Mouse (Mus musculus) kidney, postnatal 36 days (tissue): Measurements from ENCODE around the gene Pcmt1.
"Not testable (repeated sequence)": the region's sequence is repeated elsewhere in the genome, so short reads cannot be mapped to it uniquely, and the experiment has no call there.

Source experiments
- DNase-seq, 2 experiments: peaks; one replicate each; pipeline ENCODE4 v3.0.0; 2021 to 2022; ENCODE audit warnings: mixed read lengths in 2 of 2

Gene Pcmt1

DNA sequence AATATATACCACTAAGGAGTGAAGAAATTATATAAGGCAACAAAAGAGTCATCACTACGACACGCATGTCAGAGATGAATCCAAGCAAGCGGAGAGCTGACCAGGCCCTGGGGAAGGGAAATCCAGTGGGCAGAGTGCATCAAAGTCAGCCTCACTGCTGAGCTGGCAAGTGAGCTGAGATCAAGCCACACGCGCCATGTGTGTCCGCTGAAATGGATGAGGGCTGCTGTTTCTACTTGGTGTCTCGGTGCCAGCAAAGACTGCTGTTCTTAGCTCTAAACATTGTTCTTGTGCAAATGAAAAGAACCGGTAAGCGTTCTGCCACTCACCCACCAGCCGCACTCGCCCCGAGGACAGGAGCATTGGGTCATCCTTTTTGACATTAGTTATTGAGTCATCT, 40.6 kb downstream of the Pcmt1 start:
- no peak for DNase-seq

GRCm38 (mm10) chr10:7630951-7631720, 49.8 kb downstream of the Pcmt1 start:
- DNase-seq = no peak

DNA sequence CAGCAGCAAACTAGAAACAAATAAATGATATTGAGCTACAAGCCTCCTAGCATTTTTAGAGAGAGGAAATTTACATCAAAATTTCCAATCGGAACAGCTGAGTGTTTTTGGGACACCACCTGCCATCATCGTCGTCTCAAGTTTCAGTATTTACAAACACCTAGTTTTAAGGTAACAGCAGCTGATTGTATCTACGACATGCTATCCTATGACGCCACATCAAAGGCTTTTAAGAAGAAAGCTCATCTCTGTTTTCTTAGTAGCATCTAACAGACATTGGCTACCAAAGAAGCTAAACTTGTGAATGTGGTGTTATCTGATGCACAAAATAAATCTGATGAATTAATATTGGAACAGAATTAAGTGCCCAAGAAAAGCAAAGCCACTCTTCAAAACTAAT, 50.6 kb downstream of the Pcmt1 start:
- DNase-seq = no peak

DNA sequence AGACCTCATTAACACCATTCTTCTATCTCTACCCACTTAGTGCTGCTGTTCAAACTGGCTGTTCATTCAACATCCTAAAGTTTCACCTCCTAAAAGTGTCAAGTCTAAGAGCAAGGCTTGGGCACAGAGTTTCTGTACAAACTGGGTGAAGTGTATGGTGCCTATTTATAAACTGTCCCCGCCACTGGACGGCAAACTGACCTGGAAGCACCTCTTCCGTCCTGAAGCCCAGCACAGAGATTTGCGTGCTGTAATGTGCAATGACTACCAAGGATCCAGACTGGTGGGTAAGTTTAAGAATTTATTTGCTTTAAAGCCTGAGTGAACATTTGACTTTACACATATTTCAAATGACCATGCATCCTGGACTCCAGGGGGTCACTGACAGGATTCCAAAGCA, 51.8 kb downstream of the Pcmt1 start:
- no peak for DNase-seq

- DNase-seq = no peak
These were observed 56.9 kb downstream of the Pcmt1 start for GRCm38 (mm10) chr10:7623861-7624518.

GRCm38 (mm10) chr10:7622378-7622777, 58.6 kb downstream of the Pcmt1 start:
- DNase-seq = no peak

- no peak for DNase-seq
These were observed 60.2 kb downstream of the Pcmt1 start for GRCm38 (mm10) chr10:7620723-7621122.

DNA sequence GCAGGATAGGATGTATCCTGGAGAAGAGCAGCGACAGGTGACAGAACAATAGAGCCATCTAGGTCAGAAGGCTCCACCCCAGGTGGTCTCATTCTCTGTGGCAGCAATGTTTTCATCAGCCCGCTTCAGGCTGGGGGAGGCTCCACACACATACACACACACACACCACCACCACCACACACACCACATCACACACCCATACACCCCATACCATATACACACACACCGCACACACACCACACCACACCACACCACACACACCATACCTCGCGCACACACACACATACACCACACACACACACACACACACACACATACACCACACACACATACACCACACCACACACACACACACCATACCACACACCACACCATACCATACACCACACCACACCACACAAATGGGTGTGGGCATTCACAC, 61.1 kb downstream of the Pcmt1 start:
- DNase-seq = no peak

DNA sequence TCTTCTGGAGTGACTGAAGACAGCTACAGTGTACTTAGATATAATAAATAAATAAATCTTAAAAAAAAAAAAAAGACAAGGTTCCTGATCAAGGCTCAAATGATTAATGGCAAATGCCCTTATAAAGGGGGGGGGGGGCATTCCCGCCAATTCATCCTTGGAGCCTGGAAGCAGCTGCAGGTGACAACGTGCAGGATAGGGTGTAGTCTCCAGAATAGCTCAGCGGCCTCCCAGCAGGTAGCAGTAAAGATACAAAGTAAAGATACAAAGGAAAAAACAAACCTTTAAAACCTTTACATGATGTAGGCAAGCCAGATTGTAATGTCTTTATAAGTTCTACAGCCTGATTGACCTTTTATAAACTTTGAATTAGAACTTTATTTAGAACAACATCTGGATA, 63.4 kb downstream of the Pcmt1 start:
- DNase-seq = not testable (repeated sequence)

GRCm38 (mm10) chr10:7617146-7617545, 63.8 kb downstream of the Pcmt1 start:
- DNase-seq = not testable (repeated sequence)

DNA sequence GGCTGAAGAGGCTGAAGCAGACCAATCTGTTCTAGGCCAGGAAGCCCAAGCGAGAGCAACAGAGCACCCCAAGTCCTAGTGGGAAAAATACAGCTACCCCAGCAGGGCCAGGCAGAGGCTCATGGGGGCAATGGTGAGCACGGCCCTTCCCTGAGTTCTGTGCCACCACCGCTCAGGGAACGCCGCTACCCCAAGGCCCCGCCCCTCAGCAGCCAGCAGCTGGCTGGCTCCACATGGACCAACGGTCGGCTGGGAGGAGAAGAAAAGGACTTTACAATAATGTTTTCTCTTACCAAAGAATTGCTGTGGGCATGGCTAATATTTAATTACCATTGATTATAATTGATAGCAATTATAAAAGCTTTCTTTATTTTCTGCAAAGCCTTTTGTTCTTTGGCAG, 66.1 kb downstream of the Pcmt1 start:
- no peak for DNase-seq

DNA sequence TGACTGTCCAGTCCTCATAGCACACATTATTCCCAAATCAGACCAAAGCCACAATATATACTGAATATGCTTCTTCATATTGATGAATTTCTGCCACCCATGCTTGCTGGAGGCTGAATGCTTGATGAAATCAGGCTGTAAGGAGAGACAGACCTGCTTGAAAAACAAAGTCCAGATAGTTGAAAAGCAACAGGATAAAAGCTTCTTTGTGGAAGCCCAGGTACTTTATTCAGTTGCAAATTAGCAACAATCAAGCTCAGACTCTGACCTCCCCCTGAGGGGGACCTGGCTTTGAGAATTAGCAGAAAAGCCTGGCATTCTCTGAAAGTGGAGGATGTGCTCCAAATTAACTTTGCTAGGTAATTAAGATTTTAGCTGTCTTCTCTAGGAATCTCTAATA, 68.7 kb downstream of the Pcmt1 start:
- DNase-seq = not testable (repeated sequence)

DNA sequence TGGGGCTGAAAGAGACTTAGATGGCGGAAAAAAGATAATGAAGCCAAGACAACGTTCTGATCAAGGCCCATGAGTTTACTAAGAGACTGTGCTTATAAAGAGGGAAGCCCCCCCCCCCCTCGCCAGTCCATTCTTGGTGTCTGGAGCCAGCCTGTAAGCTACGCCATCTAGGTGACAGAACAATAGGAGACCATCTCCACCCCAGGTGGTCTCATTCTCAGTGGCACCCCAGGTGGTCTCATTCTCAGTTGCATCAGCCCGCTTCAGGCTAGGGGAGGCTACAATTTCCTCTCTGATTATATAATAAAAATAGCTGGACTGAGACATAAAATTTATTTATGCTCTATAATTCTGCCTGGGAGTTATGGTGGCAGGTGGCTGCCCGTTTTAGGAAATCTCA, 69.3 kb downstream of the Pcmt1 start:
- DNase-seq = no peak

- DNase-seq = no peak
These were observed 72.3 kb downstream of the Pcmt1 start for GRCm38 (mm10) chr10:7608611-7609010.

DNA sequence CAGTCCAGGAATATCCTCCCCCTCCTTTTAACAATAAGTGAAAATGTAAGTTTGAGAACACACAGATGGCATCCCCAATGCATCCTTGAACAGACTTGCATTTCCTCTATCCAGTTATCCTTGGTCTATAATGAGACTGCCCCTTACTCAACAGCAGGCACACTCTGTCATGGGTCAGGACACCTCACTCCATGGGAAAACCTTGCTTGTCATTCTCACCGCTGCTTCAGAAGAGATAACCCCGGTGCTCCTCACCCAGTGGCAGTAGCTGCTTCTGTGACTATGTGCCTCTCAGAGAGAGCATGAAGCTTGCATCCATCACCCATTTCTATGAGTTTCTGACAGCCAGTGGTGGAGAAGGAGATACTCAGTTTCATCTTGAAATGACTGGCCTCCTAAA, 74.5 kb downstream of the Pcmt1 start:
- DNase-seq = no peak

DNA sequence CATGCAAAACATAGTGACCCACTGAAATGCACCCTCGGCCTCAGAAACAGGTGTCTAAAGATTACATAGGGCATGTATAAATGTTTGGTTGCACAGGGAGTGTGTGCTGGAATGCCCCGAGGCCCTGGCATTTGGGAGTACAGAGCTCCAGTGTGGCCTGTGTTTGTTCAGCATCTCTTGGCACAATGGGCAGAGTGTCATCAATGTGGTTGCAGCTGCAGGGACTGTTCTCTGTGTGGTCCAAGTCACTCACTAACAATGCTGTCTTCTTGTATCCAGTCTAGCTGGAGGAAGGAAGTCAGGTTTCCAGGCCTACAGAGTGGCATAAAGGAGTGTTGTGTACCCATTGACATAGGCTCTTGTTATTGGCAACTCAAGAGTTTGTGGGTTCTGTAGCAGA, 75.8 kb downstream of the Pcmt1 start:
- DNase-seq = no peak

- DNase-seq = peak; percentile 70 to 88
These were observed 80.3 kb downstream of the Pcmt1 start for GRCm38 (mm10) chr10:7600647-7601046.

DNA sequence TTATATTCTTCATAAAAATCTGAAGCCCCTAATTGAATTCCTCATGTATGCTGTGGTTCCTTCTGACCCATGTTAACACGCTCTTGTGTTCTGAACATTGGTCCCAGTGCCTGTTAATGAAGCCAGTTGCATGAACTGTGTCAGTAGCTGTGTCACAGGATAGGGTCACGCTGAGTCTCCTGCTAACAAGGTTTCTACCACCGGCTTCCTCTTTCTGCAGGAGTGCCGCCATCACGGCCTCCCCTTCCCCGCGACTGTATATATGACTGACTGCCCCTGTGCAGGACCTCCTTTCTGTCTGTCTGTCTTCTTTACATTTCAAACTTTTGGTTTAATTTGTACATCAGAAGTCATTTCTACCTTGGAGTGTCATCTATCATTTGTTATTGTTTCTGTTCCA, 82.8 kb downstream of the Pcmt1 start:
- DNase-seq = no peak

GRCm38 (mm10) chr10:7596251-7596650, 84.7 kb downstream of the Pcmt1 start:
- DNase-seq = no peak

- no peak for DNase-seq
These were observed 86.1 kb downstream of the Pcmt1 start for GRCm38 (mm10) chr10:7594797-7595196.

DNA sequence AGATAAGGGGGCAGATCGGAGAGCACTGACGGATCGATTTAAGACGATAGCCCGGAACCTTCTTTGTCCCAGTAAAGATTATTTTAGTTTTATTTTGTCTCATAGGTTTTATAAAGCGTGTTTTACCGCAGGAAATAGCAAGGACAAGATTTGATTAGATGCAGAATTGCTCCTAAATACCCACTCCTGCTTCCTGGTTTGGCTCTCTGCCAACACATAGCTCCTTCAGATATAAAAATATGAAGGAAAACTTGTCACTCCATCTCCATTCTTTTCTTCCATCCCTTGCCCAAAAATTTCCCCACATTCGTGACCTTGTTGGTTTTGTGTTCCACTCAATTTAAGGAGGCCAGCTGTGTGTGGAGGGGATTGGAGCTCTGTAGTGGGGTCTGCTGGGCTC, 90.1 kb downstream of the Pcmt1 start:
- no peak for DNase-seq

DNA sequence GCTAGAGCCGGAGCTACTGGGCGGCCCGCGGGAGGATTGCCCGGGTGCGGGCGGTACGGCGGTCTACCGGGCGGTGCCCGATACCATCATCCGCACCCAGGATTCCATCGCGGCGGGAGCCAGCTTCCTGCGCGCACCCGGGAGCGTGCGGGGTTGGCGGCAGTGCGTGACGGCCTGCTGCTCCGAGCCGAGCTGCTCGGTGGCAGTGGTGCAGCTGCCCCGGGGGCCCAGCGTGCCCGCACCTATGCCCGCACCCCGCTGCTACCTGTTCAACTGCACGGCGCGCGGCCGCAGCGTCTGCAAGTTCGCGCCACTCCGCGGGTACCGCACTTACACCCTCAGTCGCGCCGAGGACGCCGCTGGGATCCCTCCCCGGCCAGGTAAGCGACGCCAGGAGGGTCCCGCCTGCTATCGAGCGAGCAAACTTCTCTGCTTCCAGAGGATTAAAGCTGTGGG, 90.7 kb downstream of the Pcmt1 start:
- peak in 1 of 2 experiments; percentile 2 for DNase-seq

DNA sequence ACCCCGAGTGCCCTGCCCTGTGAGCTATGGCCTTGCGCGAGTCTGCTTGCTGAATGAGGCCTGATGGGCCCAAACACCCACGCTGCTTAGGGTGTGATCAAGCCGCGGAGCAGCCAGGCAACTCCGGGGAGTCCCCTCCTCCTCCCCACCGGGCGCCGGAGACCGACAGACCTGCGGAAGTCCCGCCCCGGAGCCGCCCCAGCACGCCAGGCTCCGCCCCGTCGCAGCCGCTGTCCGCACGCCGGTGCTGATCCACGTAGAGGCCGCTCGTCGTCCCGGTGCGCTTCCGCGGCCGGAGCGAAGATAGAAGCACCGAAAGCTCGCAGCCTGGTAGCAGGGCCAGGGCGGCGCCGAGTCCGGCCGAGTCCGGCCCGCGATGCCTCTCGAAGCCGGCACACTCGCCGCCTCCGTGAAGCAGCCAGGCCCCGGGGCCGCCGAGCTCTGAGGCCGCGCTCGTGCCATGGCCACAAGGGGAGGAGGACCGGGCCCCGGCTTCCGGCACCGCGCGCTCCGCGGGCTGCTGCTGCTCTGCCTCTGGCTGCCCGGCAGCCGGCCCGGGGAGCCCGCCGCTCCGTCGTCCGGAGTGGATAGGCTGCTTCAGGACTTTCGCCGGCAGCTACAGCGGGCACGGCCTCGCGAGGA, 91.2 kb downstream of the Pcmt1 start, which contains the start of gene Lrp11:
TSS of gene Lrp11 (plus strand) at position 209 of the 642 bp plus-strand sequence.
- peak; percentile 92 to 97 for DNase-seq

- DNase-seq = no peak
These were observed 94.2 kb downstream of the Pcmt1 start for GRCm38 (mm10) chr10:7586771-7587170.
